Mouse (Mus musculus): ENCODE results near the gene Gm42669. TPM values are rescaled to one million over a fixed set of nuclear protein-coding genes. Genes with fewer than 3 reads are reported as not detected.

Gene Gm42669
- total RNA-seq (2021) = not detected
- long read RNA-seq, experiment 1 = 0 reads
- long read RNA-seq, experiment 2 = 0 reads

DNA sequence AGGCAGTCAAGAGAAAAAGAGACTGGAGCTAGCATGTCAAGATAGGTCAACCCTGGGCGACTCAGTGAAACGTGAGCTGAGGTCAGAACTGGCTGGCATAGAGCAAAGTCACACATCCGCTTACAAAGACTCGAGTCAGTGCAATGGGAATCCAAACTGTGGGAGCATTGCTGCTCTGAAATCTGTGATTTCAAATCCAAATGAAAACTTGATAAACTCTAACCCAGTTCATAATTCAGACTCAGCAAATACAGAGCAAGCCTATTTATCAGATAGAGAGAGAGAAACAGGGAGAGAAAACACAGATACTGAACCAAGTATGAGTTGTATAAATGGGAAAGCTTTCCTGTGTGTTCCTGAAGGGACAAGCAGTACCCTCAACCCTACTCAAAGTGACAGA, at the start of gene Gm42669:
TSS of gene Gm42669 (plus strand) at position 301 of the 400 bp plus-strand sequence.
- DNase-seq = no peak

DNA sequence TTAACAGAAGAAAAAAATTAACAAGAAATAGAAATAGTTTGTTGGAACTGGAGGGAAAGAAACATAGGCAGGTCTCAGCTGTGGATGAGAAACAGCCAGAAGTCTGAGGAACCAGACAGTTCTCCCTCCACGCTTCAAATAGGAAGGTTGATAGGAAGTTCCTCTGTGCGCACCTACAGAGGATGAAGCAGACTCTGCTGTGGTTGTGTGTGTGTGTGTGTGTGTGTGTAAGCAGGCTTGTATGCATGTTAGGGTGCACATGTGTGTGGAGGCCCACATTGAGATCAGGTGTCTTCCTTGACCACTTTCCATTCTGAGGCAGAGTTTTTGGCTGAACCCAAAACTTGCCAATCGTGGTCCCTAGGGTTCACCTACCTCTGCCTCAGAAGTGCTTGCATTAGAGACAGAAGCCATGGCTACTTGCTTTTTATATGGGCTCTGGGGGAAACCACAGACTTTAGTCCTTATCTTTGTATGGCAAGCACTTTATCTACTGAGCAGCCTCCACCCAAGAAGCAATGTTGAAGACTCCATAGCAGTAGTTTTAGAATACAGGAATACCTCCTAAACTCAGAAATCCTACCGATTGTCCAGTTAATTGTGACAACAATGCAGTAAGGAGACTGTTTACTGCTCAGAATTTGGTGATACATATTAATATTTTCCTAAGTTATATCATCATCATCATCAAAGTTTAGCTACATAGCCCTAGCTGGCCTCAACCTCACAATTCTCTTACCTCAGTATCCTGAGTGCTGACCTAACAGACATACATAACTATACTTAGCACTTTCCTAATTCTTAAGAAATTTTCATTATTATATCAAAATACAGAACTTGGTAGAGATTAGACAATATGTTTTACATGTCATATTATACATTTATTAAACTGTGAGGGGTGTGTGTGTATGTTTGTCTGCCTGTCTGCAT, 45.0 kb upstream of the Gm42669 start:
- DNase-seq = no peak

DNA sequence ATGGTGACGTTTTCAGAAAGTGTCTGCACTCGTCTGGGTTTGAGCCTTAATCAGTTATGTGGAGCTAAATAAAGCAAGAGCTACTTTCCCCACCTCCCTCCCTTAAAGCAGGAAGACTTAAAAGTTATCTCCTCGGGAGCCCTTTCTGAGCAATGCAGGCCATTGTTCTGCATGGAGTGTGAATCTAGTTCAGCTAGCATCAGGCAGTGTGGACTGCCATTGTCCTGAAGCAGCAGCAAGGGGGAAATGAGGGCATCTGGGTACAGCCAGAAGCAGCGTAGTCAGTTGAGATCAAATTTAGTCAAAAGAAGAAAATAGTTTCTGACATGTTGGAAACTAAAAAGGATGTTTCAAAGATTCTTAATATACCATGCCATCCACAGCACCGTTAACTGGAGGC, 40.9 kb upstream of the Gm42669 start:
- DNase-seq = no peak

DNA sequence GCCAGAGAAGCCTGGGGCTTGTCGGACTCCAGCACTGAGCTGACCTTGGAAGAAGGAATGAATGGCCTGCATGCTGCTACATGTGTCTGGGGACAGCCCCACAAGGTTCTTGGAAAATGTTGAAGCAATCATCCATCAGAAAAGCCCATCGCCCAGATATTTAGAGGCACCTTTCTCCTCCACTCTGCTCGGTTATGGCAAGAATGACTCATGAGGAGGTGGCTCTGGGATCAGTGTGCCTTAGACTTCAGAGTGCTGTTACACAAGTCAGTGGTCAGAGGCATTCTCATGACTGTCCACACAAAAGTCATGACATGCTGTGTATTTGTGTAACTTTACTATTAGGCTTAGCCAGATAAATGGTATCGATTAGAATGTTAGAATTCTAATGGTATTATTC, 40.3 kb upstream of the Gm42669 start:
- no peak for DNase-seq

DNA sequence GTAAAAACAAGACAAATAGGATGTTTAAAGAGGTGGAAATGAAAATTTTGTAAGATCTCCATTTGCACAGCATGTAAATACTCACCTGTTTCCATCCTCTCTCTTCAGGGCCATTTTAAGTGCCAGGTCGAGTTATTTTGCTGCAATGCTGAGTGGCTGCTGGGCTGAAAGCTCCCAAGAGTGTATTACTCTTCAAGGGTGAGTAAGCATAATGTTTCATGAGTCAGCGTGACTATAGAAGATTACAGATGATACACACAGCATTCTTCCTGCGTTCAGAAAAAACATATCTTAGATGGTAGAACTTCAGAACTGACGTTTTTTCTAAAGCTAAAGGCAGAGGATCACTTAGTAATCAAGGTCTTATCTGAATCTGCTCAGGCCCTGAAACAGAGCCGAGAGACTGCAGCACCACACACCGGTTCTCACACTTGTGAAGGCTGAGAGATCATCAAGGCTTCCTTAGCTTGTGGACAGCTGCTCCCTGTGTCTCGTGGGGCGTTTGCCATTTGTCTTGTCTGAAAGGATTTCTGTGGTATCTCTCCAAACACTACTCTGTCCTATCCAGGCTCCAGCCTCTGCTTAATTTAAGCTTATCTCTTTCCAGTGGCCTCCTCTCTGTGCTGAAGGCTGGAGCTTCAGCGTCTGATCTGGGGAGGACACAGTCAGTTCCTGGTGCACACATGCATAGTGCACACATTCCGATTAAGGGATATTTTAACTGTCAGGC, 36.7 kb upstream of the Gm42669 start:
- no peak for DNase-seq

DNA sequence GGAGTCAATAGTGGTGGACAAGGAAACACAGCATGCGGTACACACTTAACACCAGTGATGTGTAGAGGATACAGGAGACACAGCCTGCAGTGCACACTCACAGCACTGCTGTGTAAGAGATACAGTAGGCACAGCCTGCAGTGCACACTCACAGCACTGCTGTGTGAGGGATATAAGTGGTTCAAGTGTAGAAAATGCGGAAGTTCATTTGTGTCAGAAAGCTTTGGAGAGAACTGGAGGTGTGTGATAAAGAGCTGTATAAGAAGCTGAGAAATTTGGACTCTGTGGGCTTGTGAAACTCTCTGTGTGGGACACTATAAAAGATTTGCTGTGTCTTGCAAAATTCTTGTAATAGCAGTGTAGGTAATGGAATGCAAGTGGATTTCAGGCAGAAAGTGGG, 27.2 kb upstream of the Gm42669 start:
- no peak for DNase-seq

DNA sequence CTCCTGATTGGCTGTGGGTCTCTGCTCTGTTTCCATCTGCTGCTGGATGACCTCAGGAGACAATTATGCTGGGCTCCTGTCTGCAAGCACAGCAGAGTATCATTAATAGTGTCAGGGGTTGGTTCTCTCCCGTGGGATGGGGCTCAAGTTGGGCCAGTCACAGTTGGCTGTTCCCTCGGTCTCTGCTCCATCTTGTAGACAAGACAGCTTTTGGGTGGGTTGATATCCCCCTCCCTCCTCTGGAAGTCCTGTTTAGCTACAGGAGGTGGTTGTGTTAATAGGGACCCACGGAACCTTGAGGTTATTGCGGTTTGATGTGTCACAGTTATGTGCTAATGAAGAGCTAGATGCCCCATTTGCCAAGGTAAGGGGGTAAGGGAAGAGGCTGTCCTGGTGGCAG, 18.4 kb upstream of the Gm42669 start:
- no peak for DNase-seq

DNA sequence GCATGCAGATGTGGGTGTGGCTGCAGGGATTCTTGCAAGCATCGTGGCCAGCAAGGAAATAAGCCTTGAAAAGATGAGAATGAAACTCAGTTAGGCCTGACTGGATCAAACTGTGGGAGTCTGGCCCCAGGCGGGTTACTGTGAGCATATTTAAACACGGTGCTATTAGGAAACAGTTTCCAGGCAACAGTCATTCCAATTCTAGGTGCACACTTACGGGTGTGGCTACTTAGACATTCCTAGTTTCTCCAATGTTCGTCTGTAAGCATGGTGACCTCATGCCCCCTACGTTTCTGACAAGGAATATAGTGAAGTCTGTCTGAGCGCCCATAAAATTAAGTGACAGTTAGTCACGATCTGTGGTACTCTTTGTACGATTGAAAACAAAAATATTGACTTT, 16.4 kb upstream of the Gm42669 start:
- no peak for DNase-seq

DNA sequence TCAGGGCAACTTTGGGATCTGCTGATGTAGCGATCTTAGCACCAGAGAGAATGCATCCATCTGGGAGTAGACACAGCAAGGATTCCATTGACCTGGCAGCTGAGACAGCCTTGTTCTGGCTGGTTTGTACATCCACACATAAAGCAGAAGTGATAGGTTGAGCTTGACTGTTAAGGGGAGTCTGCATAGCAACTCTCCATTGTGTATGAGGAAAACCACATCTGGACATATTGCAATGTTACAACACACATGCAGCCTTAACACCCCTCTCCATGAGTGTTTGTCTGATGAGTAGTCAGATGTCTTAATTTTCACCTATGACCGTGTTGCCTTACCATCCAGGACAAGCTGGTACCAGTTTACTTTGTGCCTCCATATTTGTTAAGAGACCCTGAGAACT, 14.9 kb upstream of the Gm42669 start:
- DNase-seq = no peak

DNA sequence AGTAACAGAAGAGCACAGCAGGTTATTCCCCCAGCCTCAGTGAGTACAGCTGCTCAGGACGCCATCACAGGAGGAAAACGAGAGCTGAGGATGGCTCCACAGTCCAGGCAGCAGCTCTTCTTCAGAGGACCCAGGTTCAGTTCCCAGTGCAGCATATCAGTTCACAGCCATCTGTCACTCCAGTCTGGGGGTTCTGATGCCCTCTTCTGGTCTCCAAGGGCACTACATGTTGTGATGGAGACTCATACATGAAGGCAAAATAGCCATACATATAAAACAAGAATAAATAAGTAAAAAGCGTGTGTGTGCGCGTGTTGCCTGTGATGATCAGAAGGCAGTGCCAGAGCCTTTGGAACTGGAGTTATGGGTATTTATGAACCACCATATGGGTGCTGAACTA, 12.7 kb upstream of the Gm42669 start:
- no peak for DNase-seq

DNA sequence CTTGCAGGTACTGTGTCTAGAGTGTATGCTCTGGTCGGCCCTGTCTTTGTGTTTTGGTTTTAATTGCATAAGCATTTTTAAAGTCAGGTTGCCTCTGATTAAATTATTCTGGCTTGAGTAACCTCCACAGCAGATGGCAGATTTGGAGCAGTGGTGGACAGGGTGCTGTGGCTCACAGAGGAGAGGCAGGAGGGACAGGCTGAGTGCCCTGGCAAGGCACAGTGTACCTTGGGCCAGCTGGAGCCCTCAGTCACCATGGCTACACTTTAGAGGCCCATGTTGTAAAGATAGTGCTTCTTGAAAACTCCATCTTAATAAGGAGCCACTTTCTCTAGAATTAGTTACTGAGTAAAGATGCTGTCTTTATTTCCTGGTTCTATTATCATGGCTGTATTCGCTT, 11.4 kb upstream of the Gm42669 start:
- DNase-seq = no peak

DNA sequence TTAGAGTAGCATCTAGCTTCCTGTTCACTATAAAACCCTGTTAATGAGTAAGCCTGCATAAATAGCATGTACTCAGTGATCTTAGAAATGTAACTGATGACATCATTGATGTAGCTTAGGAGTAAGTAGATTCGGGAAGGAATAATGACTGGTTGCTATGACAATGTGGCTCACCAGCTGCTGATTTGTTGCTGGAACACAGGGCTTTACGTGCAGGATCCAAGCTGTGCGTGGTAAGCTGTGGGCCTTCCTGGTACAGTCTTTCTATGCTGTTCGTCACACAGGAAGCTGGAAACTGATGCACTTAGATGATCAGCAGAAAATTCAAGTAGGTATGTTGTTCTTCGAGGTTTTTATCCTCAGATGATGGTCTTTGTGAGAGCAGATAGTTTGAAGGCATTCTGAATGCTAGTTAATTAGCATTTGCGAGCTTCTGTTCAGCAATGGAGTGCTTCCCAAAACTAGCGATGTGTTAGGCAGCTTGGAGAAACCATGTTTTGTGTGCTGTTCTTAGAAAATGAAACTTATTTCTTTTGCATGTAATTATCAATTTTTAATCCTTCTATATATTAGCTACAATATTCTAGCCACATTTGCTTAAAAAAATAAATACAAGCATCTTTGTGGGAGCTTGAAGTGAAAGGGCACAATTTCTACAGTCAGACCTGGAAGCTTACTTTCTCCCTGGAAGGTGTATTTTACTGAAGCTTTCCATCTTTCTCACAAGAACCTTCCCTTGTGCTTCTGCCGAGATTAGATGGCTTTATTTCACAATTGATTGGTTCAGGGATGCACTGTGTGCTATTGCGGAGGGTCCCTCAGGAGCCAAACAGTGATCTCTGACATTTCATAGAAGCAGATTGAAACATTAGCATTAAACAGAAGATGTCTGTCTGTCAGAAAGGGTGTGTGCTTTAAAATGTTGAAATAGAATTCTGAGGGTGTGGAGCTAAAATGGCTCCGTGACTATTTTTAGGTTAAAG, 9.6 kb upstream of the Gm42669 start:
- DNase-seq = no peak

DNA sequence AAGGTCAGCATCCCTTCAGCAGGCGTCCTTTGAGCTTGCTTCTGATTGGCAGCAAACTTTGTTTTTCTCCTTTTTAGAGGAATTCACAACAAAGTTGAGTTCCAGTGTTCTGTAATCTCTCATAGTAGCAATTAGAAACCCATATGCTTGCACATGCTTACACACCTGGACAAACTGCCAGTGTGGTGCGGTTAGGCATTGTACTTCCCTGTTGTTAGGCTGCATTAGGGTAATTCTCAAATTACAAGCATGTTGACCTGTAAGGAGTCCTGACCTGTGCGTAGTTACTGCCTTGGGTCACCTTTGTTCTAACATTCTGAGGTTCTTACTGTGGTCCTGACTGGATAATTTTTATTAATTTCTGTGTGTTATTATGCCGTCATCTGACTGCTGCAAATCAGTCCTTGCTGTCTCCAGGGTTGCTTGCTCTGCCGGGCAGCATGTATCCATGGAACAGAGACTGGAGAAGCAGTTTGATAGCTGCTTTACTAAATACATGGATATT, 8.6 kb upstream of the Gm42669 start:
- no peak for DNase-seq

DNA sequence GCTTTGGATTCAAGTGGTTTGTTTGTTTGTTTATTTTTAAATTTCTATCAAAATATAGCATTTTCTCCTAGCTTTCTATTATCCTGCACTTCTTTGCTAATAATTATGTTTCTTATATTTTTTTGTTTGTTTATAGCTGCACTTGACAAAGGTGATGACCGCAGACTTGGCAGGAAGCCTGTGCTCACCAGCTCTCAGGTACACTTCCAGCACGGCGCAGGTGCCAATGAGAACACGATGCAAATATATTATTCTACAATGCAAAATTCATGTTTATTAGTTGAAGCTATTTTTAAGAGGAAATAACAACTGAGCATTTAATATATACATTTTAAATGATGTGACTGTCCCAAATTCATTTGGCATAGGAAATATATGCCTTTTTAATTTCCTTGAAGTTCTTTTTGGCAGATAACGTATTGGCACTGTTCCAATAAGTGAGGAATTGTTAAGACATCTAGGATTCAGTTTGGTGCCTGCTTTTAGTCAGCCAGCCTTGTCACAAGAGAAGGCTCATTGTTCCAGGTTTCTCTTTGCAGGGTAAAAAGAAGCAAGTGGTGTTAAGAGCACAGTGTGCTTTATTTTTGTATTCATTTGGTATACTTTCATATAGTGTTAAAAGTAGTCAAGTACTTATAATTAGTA, 7.4 kb upstream of the Gm42669 start:
- DNase-seq = no peak

DNA sequence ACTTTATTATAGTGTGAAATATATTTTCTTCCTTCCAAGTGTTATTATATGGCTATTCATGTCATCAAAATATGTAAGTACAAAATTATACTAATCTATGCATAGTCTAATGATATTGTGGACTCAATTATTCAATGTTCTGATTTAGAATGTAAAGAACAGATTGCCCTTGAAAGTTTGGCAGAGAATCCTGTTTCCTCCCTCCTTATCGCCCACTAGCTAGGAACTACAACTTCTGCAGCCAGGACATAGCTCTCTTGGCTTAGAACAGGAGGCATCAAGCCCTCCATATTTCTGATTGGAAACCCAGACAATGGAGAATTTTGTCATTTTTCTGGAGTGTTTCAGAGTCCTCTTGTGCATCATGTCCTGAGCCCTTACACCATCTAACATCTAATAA, 6.7 kb upstream of the Gm42669 start:
- DNase-seq = no peak

DNA sequence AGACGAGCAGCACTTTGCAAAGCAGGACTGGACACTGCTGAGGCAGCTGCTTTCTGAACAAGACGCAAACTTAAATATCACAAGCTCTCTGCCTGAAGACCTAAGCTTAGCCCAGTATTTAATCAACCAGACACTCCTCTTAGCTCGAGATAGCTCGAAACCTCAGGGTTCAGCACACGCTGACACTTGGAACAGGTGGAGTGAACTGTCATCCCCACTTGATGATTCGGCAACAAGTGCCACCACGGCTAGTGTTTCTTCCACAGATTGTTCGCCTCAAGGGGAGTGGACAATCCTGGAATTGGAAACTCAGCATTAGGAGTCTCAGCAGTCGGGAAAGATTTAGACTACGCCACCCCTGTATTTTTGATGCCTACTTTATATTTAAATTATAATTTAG, 3.1 kb downstream of the Gm42669 start:
- no peak for DNase-seq

DNA sequence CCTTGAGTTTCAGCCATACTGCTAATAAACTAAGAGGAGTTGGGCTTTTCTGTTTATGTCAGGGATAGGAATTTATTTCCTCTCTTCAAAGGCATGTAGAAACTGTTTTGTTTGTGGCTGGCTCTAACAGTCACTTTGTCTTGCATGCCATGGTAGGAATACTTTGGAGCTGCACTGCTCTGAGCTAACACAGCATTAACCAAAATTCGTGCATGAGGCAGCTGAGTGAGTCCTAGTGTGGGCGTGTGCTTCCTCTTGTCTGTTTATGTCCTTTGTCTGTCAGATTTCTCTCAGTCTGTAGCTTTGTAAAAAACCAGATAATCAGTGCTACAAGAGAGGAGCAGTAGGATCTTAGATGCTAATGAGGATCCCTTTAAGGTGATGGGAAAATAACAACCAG, 3.9 kb downstream of the Gm42669 start:
- no peak for DNase-seq

DNA sequence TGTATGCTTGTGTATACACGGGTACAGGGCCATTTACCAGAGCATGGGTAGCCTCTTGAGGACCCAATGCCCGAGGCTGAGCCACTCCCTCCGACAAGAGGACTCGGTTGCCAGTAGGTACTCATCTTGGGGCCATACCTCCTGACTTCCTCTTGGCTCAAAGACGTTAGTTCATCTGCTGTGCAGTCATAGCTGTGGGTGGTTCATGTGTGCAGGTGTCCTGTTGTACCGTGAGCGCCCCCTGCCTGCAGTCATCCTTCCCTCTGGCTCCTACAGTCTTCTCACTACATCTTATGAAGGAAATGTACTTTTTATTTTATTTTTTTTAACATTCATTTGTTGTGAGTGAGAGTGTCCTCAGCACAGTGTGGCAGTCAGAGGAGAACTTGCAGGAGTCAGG, 6.2 kb downstream of the Gm42669 start:
- DNase-seq = peak; percentile 54 to 75

DNA sequence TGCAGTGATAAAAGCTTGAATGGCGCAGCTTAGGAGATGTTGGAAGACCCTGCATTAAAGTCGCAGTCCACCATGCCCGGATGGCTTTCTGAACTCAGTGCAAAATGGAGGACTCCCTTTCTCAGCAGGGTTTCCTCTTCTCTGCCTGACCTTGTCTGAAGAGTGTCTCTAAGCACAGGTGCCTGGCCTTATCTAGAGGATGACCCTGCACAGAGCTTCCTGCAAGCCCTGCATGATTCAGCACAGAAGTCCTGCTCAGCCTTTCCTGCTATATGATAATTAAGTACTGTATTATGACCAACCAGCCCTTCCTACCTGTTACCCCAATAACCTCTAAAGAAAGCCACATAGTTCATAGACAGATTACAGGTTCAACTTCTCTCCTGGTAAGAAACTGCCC, 8.0 kb downstream of the Gm42669 start:
- no peak for DNase-seq

DNA sequence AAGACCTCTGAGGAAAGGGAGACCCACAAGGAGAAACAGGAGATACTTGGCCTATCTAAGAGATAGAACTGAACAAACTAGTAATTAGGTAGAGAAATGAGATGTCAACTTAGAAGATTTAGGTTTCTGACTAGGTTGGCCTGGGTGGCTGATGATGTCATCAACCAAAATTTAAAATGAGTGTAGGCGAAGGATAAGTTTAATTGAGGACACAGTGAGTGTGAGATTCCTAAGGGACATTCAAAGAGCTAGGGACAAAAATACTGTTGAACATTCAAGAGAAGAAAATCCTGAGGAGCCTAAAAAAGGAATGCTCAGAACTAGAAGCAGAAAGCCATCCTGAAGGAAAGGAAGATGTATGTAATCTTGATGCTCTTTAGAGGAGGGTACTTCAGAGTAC, 8.7 kb downstream of the Gm42669 start:
- DNase-seq = no peak

DNA sequence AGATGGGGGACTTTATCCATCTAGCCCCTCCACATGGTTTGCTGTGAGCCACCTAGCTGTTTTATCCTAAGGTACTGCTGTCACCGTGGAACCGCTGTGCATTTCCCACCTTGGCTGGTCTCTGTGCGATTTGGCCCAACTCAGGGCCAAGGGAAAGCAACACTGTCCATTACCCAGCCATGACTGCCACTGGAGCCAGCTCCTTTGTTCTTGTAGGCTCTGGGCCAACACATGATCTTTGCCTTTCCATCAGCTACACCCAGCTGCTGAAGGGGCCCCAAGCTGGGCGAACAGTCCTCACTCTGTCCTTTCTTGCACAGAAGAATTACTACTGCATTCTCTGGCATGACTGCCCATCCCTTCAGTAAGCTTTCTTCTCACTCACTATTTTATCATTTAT, 11.2 kb downstream of the Gm42669 start:
- no peak for DNase-seq

DNA sequence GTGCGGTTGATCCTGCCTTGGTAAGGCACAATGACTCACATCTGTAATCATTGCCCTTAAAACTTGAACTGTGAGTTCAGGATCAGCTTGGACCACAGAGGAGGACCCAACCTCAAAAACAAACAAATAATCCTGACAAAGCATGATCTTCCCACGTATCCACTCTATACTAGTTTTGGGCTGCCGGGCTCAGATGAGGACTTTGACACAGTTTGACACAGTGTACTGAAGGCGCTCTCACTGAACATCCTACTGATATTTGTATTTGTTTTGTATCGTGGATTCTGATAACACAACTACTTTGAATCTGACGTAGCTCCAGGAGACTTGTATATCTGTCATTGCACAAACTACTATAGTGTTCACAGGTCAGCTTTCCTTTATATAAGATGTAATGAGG, 14.0 kb downstream of the Gm42669 start:
- no peak for DNase-seq
